Mouse (Mus musculus) intestine, embryonic 16.5 days (tissue): Measurements from ENCODE around the gene Spag16. TPM values are rescaled to one million over a fixed set of nuclear protein-coding genes. Genes with fewer than 3 reads are reported as not detected.
"Not testable (repeated sequence)": the region's sequence is repeated elsewhere in the genome, so short reads cannot be mapped to it uniquely, and the experiment has no call there.

Experiments used
- ATAC-seq: fragments of 200-750 bp; cut with Nextera tagmentation; 2 replicates; pipeline ENCODE4 v1.8.0; 2017; ENCODE audit warnings: moderate TSS enrichment, moderate library complexity
- H3K27ac ChIP-seq: fragments of 300-500 bp; sonication (generic); 2 replicates; pipeline ENCODE4 v1.5.1; 2014; ENCODE audit warnings: mild to moderate bottlenecking, low read length
- H3K27me3 ChIP-seq: fragments of 300-500 bp; sonication (generic); replicated peaks from 2 replicates; pipeline ENCODE4 v1.6.1; 2014; ENCODE audit warnings: low read length, control low read depth, mixed read lengths; ENCODE audit not compliant: control insufficient read depth, insufficient read depth
- H3K36me3 ChIP-seq: fragments of 300-500 bp; sonication (generic); 2 replicates; pipeline ENCODE4 v1.6.1; 2014; ENCODE audit warnings: low read length, control low read depth; ENCODE audit not compliant: control insufficient read depth, insufficient read depth
- H3K4me1 ChIP-seq: fragments of 300-500 bp; sonication (generic); 2 replicates; pipeline ENCODE4 v1.6.1; 2014; ENCODE audit warnings: low read length, control low read depth, mixed read lengths; ENCODE audit not compliant: control insufficient read depth, insufficient read depth
- H3K4me2 ChIP-seq: fragments of 300-500 bp; sonication (generic); 2 replicates; pipeline ENCODE4 v1.6.1; 2014; ENCODE audit warnings: low read depth, low read length, control low read depth
- H3K4me3 ChIP-seq: fragments of 300-500 bp; sonication (generic); 2 replicates; pipeline ENCODE4 v1.5.1; 2014; ENCODE audit warnings: mild to moderate bottlenecking, low read length
- H3K9ac ChIP-seq: fragments of 300-500 bp; sonication (generic); 2 replicates; pipeline ENCODE4 v1.6.1; 2014; ENCODE audit warnings: low read depth, low read length
- H3K9me3 ChIP-seq: fragments of 300-500 bp; sonication (generic); 2 replicates; pipeline ENCODE4 v1.6.1; 2016; ENCODE audit warnings: low read length, control low read depth; ENCODE audit not compliant: control insufficient read depth
- WGBS: fragments of 180-500 bp; shearing (Covaris S2); extraction: QIAGEN DNeasy Blood & Tissue Kit; methylation state at CpG from one replicate; pipeline ENCODE4 v1.1.7; 2014; 5-methylcytosine and 5-hydroxymethylcytosine counted together
- polyA plus RNA-seq: library from polyadenylated mRNA; unstranded; fragments of >200 nt; fragmentation: Nextera tagmentation; extraction: Ambion mirVana; gene quantifications from 2 replicates; pipeline ENCODE4 v1.2.1, GENCODE M21; 2015

Gene Spag16
- polyA plus RNA-seq, 1 experiment from 2014 or later: 0.09 TPM

DNA sequence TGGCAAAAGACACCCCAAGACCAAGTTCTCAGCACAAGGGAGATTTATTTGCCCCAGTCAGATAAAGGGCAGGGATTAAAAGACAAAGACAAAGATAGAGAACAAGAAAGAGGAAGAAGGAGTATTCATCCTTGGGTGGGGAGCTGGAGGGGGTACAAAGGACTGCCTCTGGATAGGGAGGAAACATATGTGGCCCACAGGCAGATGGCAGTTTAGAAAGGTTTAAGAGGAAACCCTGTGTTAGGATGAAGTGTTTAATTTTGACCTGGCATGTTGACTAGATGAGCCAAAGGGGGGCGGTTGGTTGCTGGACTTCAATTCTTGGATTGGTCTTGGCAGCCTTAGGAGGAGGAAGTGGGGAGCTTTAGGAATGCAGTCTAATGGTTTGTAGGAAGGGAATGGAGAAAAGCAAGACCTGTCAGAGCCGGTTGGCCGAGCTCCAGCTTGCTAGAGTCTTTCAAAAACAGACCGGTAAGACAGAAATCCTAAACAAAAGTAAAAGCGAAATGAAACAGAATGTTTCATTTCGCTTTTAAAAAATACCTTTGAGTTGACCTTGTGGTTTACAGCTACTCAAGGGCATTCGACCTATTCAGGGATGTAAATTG lies 2.2 kb downstream of the Spag16 start:
- no peak for ATAC-seq
- WGBS: 64% methylated on average over 7 of the region's 7 CpGs
- Histone ChIP-seq H3K9ac (no peak overlapping the region), H3K4me2 (no peak overlapping the region), H3K27me3 (no peaks in the 10 kb centered on the region), H3K4me3 (no peak overlapping the region), H3K4me1 (no peaks in the 10 kb centered on the region; the same call in 1 of the 2 replicates), H3K9me3 (no peaks in the 10 kb centered on the region), H3K27ac (no peak overlapping the region), H3K36me3 (no peaks in the 10 kb centered on the region)

DNA sequence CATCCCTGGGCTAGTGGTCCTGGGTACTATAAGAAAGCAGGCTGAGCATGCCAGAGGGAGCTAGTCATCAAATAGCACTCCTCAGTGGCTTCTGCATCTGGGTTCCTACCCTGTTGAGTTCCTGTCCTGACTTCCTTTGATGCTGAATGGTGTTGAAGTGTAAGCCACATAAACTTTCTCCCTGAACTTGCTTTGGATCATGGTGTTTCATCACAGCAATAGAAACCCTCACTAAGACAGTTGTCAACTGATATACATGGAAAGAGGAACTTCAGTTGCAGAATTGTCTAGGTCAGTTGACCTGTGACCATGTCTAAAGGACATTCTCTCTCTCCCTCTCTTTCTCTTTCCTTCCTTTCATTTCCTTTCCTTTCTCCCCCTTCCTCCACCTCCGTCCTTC lies 3.8 kb downstream of the Spag16 start:
- no peaks in the 10 kb centered on the region for H3K27me3 ChIP-seq
- 96% methylated on average over 1 of the region's 1 CpGs for WGBS
- no peak overlapping the region for H3K27ac ChIP-seq
- H3K9ac ChIP-seq: no peak overlapping the region
- H3K4me3 ChIP-seq: no peak overlapping the region
- H3K9me3 ChIP-seq: no peaks in the 10 kb centered on the region
- no peaks in the 10 kb centered on the region for H3K36me3 ChIP-seq
- ATAC-seq: no peak
- H3K4me2 ChIP-seq: no peak overlapping the region
- no peaks in the 10 kb centered on the region; the same call in 1 of the 2 replicates for H3K4me1 ChIP-seq

DNA sequence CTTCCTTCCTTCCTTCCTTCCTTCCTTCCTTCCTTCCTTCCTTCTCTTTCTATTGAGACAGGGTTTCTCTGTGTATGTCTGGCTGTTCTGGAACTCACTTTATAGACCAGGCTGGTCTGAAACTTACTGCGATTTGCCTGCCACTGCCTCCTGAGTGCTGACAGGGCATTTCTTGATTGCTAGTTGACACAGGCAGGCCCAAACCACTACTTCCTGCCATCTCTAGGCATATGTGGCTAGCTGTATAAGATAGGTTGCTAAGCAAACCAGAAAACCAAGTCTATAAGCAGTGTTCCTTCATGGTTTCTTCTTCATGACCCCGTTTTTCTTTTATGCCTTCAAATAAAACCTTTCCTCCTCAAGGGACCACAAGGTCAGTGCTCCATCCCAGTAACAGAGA lies 4.2 kb downstream of the Spag16 start:
- ATAC-seq: no peak
- Histone ChIP-seq H3K27me3 (no peaks in the 10 kb centered on the region), H3K4me2 (no peak overlapping the region), H3K27ac (no peak overlapping the region), H3K9ac (no peak overlapping the region), H3K4me1 (no peaks in the 10 kb centered on the region; the same call in 1 of the 2 replicates), H3K36me3 (no peaks in the 10 kb centered on the region), H3K4me3 (no peak overlapping the region), H3K9me3 (no peaks in the 10 kb centered on the region)
- WGBS: 91% methylated on average over 2 of the region's 2 CpGs

DNA sequence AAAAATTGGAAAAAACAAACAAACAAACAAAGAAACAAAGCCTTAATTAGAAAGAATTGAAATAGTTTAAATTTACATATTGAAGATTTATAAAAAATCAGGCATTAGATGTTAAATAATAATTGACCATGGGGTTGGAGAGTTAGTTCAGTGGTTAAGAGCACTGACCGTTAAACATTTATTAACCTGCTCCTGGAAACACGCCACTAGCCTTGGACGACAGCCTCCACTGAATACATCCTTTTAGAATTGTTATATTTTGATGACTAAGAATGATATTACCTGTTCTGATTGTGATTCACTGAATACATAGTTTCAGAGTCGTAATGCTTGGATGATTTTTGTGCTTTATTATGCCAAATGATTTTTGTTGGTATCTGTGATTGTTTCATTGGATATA lies 6.7 kb downstream of the Spag16 start:
- H3K4me3 ChIP-seq, H3K36me3 ChIP-seq, H3K9me3 ChIP-seq, H3K27me3 ChIP-seq, H3K4me1 ChIP-seq, H3K27ac ChIP-seq, H3K4me2 ChIP-seq, H3K9ac ChIP-seq, ATAC-seq: not testable (repeated sequence)
- WGBS: 65% methylated on average over 4 of the region's 4 CpGs

DNA sequence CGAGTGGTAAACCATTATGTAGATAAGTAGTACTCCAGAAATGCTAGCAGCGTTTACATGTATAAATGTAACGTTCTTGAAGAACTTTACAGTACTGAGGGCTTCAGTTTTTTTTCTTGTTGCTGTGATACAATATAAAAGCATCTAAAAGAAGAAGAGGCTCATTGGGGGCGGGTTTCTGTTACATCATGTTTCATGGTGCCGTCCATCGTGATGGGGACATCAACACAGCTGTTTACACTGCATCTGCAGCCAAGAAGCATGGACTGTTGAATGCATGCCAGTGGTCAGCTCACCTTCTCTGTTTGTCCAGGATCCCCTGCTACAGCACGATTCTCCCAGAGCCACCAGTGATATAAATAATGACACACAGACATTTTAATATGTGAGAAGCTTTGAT lies 26.7 kb downstream of the Spag16 start:
- no peak for ATAC-seq
- no peak overlapping the region for H3K9ac ChIP-seq
- no peaks in the 10 kb centered on the region for H3K27me3 ChIP-seq
- H3K4me3 ChIP-seq: no peak overlapping the region
- H3K9me3 ChIP-seq: no peaks in the 10 kb centered on the region
- H3K4me1 ChIP-seq: no peaks in the 10 kb centered on the region
- H3K36me3 ChIP-seq: no peaks in the 10 kb centered on the region
- WGBS: 54% methylated on average over 7 of the region's 7 CpGs
- no peak overlapping the region for H3K27ac ChIP-seq
- no peak overlapping the region for H3K4me2 ChIP-seq

DNA sequence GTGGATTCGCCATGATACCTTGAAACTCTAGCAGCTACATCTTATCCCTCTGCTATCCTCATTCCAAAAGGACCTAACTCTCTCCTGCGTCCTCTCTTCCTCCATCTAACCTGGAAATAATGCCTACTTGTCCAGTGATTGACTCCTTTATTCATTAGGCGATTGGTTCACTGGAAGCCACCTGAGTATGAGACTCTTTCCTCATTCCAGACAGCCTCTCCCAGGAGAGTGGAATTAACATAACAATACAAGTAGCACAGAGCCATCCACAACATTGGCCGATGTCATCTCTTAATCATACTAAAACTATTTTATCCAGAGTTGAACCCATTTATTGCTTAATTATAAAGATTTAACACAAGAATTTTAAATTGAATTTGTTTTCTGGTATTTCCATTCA lies 41.0 kb downstream of the Spag16 start:
- Histone ChIP-seq H3K27ac (no peak overlapping the region), H3K4me1 (no peaks in the 10 kb centered on the region), H3K4me3 (no peak overlapping the region), H3K27me3 (no peaks in the 10 kb centered on the region), H3K9me3 (no peaks in the 10 kb centered on the region), H3K36me3 (no peaks in the 10 kb centered on the region), H3K9ac (no peak overlapping the region), H3K4me2 (no peak overlapping the region)
- 82% methylated on average over 4 of the region's 4 CpGs for WGBS
- no peak for ATAC-seq

DNA sequence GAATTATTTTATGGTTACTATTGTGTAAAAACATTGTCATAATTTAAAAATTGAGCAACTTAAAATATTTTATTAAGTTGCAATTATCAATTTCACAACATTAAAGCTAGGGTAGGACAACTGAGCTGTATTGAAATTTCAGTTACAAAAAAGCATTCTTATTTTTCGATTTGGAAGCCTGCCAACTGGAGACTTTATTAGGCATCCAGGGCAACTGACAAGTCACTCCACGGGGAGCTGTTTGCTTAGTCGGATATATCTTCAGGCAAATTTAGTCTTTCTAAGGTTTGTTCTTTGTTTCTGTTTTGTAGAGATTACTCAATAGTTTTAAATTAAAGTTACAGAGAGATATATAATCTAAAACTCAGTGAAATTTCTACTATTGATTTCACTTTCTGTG lies 129.8 kb downstream of the Spag16 start:
- ATAC-seq: no peak
- Histone ChIP-seq H3K9me3 (no peaks in the 10 kb centered on the region), H3K4me3 (no peak overlapping the region), H3K4me1 (no peaks in the 10 kb centered on the region), H3K36me3 (no peaks in the 10 kb centered on the region), H3K4me2 (no peak overlapping the region), H3K27me3 (no peaks in the 10 kb centered on the region), H3K9ac (no peak overlapping the region), H3K27ac (no peak overlapping the region)
- WGBS: 50% methylated on average over 3 of the region's 3 CpGs

DNA sequence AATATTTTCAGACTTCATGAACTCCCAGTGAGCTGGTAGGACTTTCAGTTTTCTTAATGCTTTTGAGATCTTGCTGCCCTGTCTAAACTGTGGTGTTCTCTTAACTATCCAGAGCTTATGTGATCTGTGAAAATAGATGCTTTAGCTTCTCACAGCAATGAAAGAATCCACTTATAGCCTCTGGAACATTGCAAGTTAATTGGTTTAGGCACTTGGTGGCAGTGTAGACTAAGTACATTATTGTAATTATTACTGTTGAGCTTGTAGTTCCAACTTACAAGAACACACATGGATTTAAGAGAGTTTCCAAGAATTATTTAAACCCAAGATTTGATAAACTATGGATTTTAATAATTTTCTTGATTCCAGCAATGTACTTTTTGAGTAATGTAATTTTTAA lies 170.1 kb downstream of the Spag16 start:
- no peak for ATAC-seq
- Histone ChIP-seq H3K27ac (no peak overlapping the region), H3K4me2 (no peak overlapping the region), H3K9ac (no peak overlapping the region), H3K27me3 (no peaks in the 10 kb centered on the region), H3K4me3 (no peak overlapping the region), H3K9me3 (no peaks in the 10 kb centered on the region), H3K36me3 (no peaks in the 10 kb centered on the region), H3K4me1 (no peaks in the 10 kb centered on the region)

DNA sequence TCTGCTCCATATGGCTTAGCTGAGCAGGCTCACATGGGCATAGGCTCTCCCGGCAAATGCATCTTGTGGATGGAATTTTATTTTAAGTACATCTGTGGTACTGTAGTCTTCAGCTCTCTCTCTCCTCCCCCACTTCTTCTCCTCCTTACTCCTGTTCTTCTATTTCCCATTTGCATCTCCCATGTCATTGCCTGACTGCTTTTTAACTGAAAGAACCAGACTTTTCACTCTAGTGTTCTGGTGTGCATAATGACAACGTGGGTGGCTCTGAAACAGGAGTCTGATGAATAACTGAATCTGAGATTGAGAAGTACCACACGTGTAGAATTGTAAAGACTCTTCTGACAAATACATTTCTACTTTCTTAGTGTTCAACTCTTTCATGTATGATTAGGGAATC lies 186.2 kb downstream of the Spag16 start:
- 78% methylated on average over 3 of the region's 3 CpGs for WGBS
- ATAC-seq: no peak
- no peak overlapping the region for H3K27ac ChIP-seq
- no peak overlapping the region for H3K9ac ChIP-seq
- no peaks in the 10 kb centered on the region for H3K36me3 ChIP-seq
- H3K4me1 ChIP-seq: no peaks in the 10 kb centered on the region
- no peak overlapping the region for H3K4me2 ChIP-seq
- no peaks in the 10 kb centered on the region for H3K9me3 ChIP-seq
- H3K27me3 ChIP-seq: no peaks in the 10 kb centered on the region
- H3K4me3 ChIP-seq: no peak overlapping the region

DNA sequence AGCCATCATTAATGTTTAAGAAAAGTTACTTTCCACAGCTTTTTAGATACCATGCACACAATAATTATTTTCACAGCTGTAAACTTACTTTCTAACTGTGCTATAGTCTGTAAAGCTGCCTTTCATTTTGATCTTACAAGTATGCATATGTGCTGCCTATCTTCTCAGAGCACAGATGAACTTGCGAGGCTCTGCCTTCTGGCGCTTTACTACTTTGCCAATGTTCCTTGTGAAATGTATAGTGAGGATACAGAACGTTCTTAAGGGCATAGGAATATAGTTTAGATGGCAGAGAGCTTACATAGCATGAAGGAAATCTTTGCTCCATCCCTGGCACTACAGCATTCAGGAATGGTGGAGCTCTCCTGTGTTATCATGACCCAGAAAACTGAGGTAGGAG lies 210.6 kb downstream of the Spag16 start:
- no peak for ATAC-seq
- Histone ChIP-seq H3K4me2 (no peak overlapping the region), H3K4me1 (no peaks in the 10 kb centered on the region), H3K9ac (no peak overlapping the region), H3K4me3 (no peak overlapping the region), H3K36me3 (no peaks in the 10 kb centered on the region), H3K27me3 (no peaks in the 10 kb centered on the region), H3K9me3 (no peaks in the 10 kb centered on the region), H3K27ac (no peak overlapping the region)
- WGBS: 87% methylated on average over 3 of the region's 3 CpGs
